Mouse (Mus musculus) liver, adult 2 months (tissue): Measurements from ENCODE around the gene Cwc22.

ENCODE experiments used
- CTCF ChIP-seq: fragments of 200-500 bp; IDR thresholded peaks from 2 replicates; pipeline ENCODE4 v1.5.1; 2011; ENCODE audit warnings: low read depth, low read length, control low read depth
- POLR2A ChIP-seq: fragments of 200-500 bp; IDR thresholded peaks from 2 replicates; pipeline ENCODE4 v1.6.1; 2011; ENCODE audit warnings: low read length, control low read depth; ENCODE audit not compliant: insufficient read depth; ENCODE audit errors: extremely low read depth

DNA sequence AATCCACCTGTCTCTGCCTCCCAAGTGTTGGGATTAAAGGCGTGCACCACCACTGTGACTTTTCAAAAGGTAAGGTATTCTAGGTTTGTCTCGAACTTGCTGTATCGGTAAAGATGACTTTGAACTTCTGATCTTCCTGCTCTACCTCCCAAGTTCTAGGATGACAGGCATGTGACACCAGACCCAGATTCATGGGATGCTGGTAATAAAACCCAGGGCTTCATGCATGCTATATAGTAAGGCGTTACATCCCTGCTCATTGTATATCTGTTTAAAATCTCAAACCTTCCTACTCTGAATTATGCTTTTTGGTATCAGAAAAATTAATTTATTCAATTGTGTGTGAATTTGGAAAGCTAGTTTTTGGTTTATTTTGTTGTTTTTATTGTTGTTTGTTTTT is 59.0 kb downstream of the Cwc22 start:
- no peak for TF ChIP-seq POLR2A
- no peak for TF ChIP-seq CTCF
